Mouse (Mus musculus): Measurements from ENCODE around the gene Magea4.

The Magea4 gene

DNA sequence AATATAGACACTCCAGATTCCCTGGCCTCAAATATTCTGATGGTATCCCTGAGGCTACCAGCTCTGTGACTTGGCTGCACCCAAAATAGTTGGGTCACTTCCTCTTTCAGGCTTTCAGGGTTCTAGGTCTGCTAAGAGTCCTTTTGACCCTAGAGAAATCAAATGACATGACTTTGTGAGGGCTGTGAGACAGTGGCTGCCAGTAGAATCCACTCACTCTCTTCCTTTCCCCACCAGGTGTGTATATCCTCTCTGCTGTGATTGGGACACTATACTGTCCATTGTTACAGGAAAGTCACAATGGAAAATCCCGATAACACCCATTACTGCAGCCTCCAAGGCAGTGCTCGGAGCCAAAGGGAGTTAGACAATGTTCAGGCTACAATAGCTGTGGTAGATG, at the start of gene Magea4:
Magea4 (plus strand) TSS at position 301 of the 400 bp plus-strand sequence.
- no peak for DNase-seq (ENCODE audit: low spot score)

DNA sequence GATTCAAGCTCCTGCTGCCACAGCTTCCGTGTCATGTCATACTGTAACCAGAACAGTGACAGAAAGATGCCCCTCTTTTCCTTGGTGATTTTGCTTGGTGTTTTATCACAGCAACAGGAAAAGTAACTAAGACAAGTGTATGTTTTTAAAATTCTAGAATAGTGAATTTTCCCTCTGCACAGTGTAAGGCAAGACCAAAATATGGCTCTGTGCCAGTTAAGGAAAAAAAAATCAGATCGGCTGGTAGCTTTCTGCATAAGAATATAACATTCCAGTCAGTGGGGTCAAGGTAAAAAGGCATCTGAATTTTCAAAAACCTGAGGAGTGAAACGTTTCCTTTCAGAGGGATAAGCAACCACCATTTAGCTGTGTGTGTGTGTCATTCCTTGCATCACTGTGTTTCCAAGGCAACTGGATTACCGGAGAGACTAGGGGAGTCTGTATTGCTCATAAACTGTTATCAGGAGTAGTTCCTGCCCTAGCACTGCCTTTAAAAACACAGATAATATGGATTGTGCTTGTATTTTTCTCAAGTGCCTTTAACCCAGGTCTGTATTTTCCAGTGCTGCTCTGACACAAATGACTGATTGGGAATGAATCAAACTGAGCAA, 18.8 kb upstream of the Magea4 start:
- no peak for DNase-seq (ENCODE audit: low spot score)

DNA sequence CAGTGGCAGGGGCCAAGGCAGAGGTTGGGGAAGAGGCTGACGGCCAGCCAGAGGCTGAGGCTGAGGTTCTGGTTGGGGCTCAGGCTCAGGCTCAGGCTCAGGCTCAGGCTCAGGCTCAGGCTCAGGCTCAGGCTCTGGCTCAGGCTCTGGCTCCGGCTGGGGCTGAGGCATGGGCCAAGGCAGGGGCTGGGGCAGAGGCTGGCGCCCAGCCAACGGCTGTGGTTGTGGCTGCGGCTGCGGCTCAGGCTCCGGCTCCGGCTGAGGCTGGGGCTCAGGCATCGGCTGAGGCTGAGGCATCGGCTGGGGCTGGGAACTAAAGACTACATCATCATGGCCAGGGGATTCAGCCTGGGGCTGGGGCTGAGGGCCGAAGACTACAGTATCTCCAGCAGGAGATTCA, 48.8 kb downstream of the Magea4 start:
- DNase-seq (ENCODE audit: low spot score) = no peak

Data from urinary bladder, postnatal 25 days (tissue).